Mouse (Mus musculus): Measurements from ENCODE around the gene Arl5b.
A peak's percentile ranks its signal among the peaks of the same experiment; 100 is the strongest.

The Arl5b gene

GRCm38 (mm10) chr2:15049117-15049873 is at the start of gene Arl5b:
Gene Arl5b (plus strand): TSS chr2:15049395.
- peak; percentile 91 for DNase-seq (ENCODE audit: low read depth, low spot score)

GRCm38 (mm10) chr2:15007531-15007930 is 41.7 kb upstream of the Arl5b start:
- DNase-seq (ENCODE audit: low read depth, low spot score) = no peak

GRCm38 (mm10) chr2:15008072-15008471 is 41.1 kb upstream of the Arl5b start:
- DNase-seq (ENCODE audit: low read depth, low spot score) = no peak

GRCm38 (mm10) chr2:15026817-15027216 is 22.4 kb upstream of the Arl5b start:
- DNase-seq (ENCODE audit: low read depth, low spot score) = no peak

GRCm38 (mm10) chr2:15027816-15028215 is 21.4 kb upstream of the Arl5b start:
- no peak for DNase-seq (ENCODE audit: low read depth, low spot score)

GRCm38 (mm10) chr2:15038705-15039104 is 10.5 kb upstream of the Arl5b start:
- no peak for DNase-seq (ENCODE audit: low read depth, low spot score)

- no peak for DNase-seq (ENCODE audit: low read depth, low spot score)
Observed at GRCm38 (mm10) chr2:15040326-15040725, 8.9 kb upstream of the Arl5b start.

GRCm38 (mm10) chr2:15054496-15054895 is 5.3 kb downstream of the Arl5b start:
- no peak for DNase-seq (ENCODE audit: low read depth, low spot score)

- DNase-seq (ENCODE audit: low read depth, low spot score) = peak; percentile 94
Observed at GRCm38 (mm10) chr2:15054945-15055637, 5.9 kb downstream of the Arl5b start, which contains the start of gene Nsun6. Gene Nsun6 (minus strand): TSS chr2:15055069.

GRCm38 (mm10) chr2:15055741-15056151 is 6.6 kb downstream of the Arl5b start:
- DNase-seq (ENCODE audit: low read depth, low spot score) = no peak

- no peak for DNase-seq (ENCODE audit: low read depth, low spot score)
Observed at GRCm38 (mm10) chr2:15058227-15058626, 9.0 kb downstream of the Arl5b start.

- no peak for DNase-seq (ENCODE audit: low read depth, low spot score)
Observed at GRCm38 (mm10) chr2:15060856-15061255, 11.7 kb downstream of the Arl5b start.

- DNase-seq (ENCODE audit: low read depth, low spot score) = no peak
Observed at GRCm38 (mm10) chr2:15063815-15064214, 14.6 kb downstream of the Arl5b start.

- no peak for DNase-seq (ENCODE audit: low read depth, low spot score)
Observed at GRCm38 (mm10) chr2:15064380-15065269, 15.4 kb downstream of the Arl5b start.

- no peak for DNase-seq (ENCODE audit: low read depth, low spot score)
Observed at GRCm38 (mm10) chr2:15065447-15065846, 16.3 kb downstream of the Arl5b start.

- DNase-seq (ENCODE audit: low read depth, low spot score) = no peak
Observed at GRCm38 (mm10) chr2:15067091-15067490, 17.9 kb downstream of the Arl5b start.

- DNase-seq (ENCODE audit: low read depth, low spot score) = no peak
Observed at GRCm38 (mm10) chr2:15083702-15084101, 34.5 kb downstream of the Arl5b start.

- DNase-seq (ENCODE audit: low read depth, low spot score) = no peak
Observed at GRCm38 (mm10) chr2:15087308-15087707, 38.1 kb downstream of the Arl5b start.

GRCm38 (mm10) chr2:15096514-15097090 is 47.4 kb downstream of the Arl5b start:
- DNase-seq (ENCODE audit: low read depth, low spot score) = peak; percentile 14

GRCm38 (mm10) chr2:15104386-15104785 is 55.2 kb downstream of the Arl5b start:
- DNase-seq (ENCODE audit: low read depth, low spot score) = no peak

GRCm38 (mm10) chr2:15111290-15111689 is 62.1 kb downstream of the Arl5b start:
- DNase-seq (ENCODE audit: low read depth, low spot score) = no peak
